Mouse (Mus musculus): ENCODE measurements at regions not wholly inside any gene's neighbourhood (a gene's known extent, or its start where the extent isn't known, plus 50 kb on each side); places are given as distances from the start of the nearest gene placed in this dataset.

- Histone ChIP-seq H3K36me3 (ENCODE audit: control insufficient read depth, insufficient read depth, low read length) (no peaks in the 10 kb centered on the region), H3K4me1 (ENCODE audit: control insufficient read depth, insufficient read depth, low read length) (no peaks in the 10 kb centered on the region), H3K4me2 (ENCODE audit: low read length) (no peak overlapping the region), H3K9ac (ENCODE audit: low read depth, low read length) (no peak overlapping the region), H3K27ac (ENCODE audit: low read length) (no peak overlapping the region), H3K4me3 (ENCODE audit: low read depth, low read length) (no peak overlapping the region), H3K9me3 (replicated peaks; ENCODE audit: control insufficient read depth, low read length, poor library complexity, severe bottlenecking) (no peaks in the 10 kb centered on the region), H3K27me3 (ENCODE audit: control insufficient read depth, insufficient read depth, low read depth, low read length) (no peaks in the 10 kb centered on the region)
- ATAC-seq: no peak
- WGBS: 79% methylated on average over 5 of the region's 5 CpGs
Measured at GRCm38 (mm10) chr14:61968957-61969535, 323.3 kb upstream of the Rnaseh2b start.

GRCm38 (mm10) chr14:61970591-61970990 is 321.8 kb upstream of the Rnaseh2b start:
- no peaks in the 10 kb centered on the region for H3K27me3 ChIP-seq (ENCODE audit: control insufficient read depth, insufficient read depth, low read depth, low read length)
- H3K4me1 ChIP-seq (ENCODE audit: control insufficient read depth, insufficient read depth, low read length): no peaks in the 10 kb centered on the region
- no peak overlapping the region for H3K9ac ChIP-seq (ENCODE audit: low read depth, low read length)
- no peaks in the 10 kb centered on the region for H3K36me3 ChIP-seq (ENCODE audit: control insufficient read depth, insufficient read depth, low read length)
- no peak for ATAC-seq
- WGBS: 88% methylated on average over 3 of the region's 3 CpGs
- no peak overlapping the region for H3K4me3 ChIP-seq (ENCODE audit: low read depth, low read length)
- H3K4me2 ChIP-seq (ENCODE audit: low read length): no peak overlapping the region
- no peaks in the 10 kb centered on the region for H3K9me3 ChIP-seq (replicated peaks; ENCODE audit: control insufficient read depth, low read length, poor library complexity, severe bottlenecking)
- H3K27ac ChIP-seq (ENCODE audit: low read length): no peak overlapping the region

- Histone ChIP-seq H3K4me2 (ENCODE audit: low read length) (no peak overlapping the region), H3K27ac (ENCODE audit: low read length) (no peak overlapping the region), H3K4me3 (ENCODE audit: low read depth, low read length) (no peak overlapping the region), H3K27me3 (ENCODE audit: control insufficient read depth, insufficient read depth, low read depth, low read length) (no peaks in the 10 kb centered on the region), H3K9me3 (replicated peaks; ENCODE audit: control insufficient read depth, low read length, poor library complexity, severe bottlenecking) (no peaks in the 10 kb centered on the region), H3K9ac (ENCODE audit: low read depth, low read length) (no peak overlapping the region), H3K4me1 (ENCODE audit: control insufficient read depth, insufficient read depth, low read length) (no peaks in the 10 kb centered on the region), H3K36me3 (ENCODE audit: control insufficient read depth, insufficient read depth, low read length) (no peaks in the 10 kb centered on the region)
- ATAC-seq: no peak
- 83% methylated on average over 14 of the region's 14 CpGs for WGBS
Measured at GRCm38 (mm10) chr14:61971100-61972088, 321.0 kb upstream of the Rnaseh2b start.

GRCm38 (mm10) chr14:61975301-61975732 is 317.1 kb upstream of the Rnaseh2b start:
- Histone ChIP-seq H3K4me1 (ENCODE audit: control insufficient read depth, insufficient read depth, low read length) (no peaks in the 10 kb centered on the region), H3K4me3 (ENCODE audit: low read depth, low read length) (no peak overlapping the region), H3K9me3 (replicated peaks; ENCODE audit: control insufficient read depth, low read length, poor library complexity, severe bottlenecking) (no peaks in the 10 kb centered on the region), H3K4me2 (ENCODE audit: low read length) (no peak overlapping the region), H3K9ac (ENCODE audit: low read depth, low read length) (no peak overlapping the region), H3K36me3 (ENCODE audit: control insufficient read depth, insufficient read depth, low read length) (no peaks in the 10 kb centered on the region), H3K27ac (ENCODE audit: low read length) (no peak overlapping the region), H3K27me3 (ENCODE audit: control insufficient read depth, insufficient read depth, low read depth, low read length) (no peaks in the 10 kb centered on the region)
- 40% methylated on average over 6 of the region's 6 CpGs for WGBS
- no peak for ATAC-seq

- no peaks in the 10 kb centered on the region for H3K36me3 ChIP-seq (ENCODE audit: control insufficient read depth, insufficient read depth, low read length)
- ATAC-seq: no peak
- no peak overlapping the region for H3K4me2 ChIP-seq (ENCODE audit: low read length)
- no peaks in the 10 kb centered on the region for H3K9me3 ChIP-seq (replicated peaks; ENCODE audit: control insufficient read depth, low read length, poor library complexity, severe bottlenecking)
- H3K4me3 ChIP-seq (ENCODE audit: low read depth, low read length): no peak overlapping the region
- no peak overlapping the region for H3K9ac ChIP-seq (ENCODE audit: low read depth, low read length)
- no peaks in the 10 kb centered on the region for H3K27me3 ChIP-seq (ENCODE audit: control insufficient read depth, insufficient read depth, low read depth, low read length)
- H3K27ac ChIP-seq (ENCODE audit: low read length): no peak overlapping the region
- no peaks in the 10 kb centered on the region for H3K4me1 ChIP-seq (ENCODE audit: control insufficient read depth, insufficient read depth, low read length)
- 45% methylated on average over 3 of the region's 3 CpGs for WGBS
Measured at GRCm38 (mm10) chr14:61980581-61980980, 311.8 kb upstream of the Rnaseh2b start.

GRCm38 (mm10) chr14:61985575-61985974 is 306.8 kb upstream of the Rnaseh2b start:
- Histone ChIP-seq H3K4me1 (ENCODE audit: control insufficient read depth, insufficient read depth, low read length) (no peaks in the 10 kb centered on the region), H3K4me3 (ENCODE audit: low read depth, low read length) (no peak overlapping the region), H3K27ac (ENCODE audit: low read length) (no peak overlapping the region), H3K9ac (ENCODE audit: low read depth, low read length) (no peak overlapping the region), H3K27me3 (ENCODE audit: control insufficient read depth, insufficient read depth, low read depth, low read length) (no peaks in the 10 kb centered on the region), H3K9me3 (replicated peaks; ENCODE audit: control insufficient read depth, low read length, poor library complexity, severe bottlenecking) (no peaks in the 10 kb centered on the region), H3K4me2 (ENCODE audit: low read length) (no peak overlapping the region), H3K36me3 (ENCODE audit: control insufficient read depth, insufficient read depth, low read length) (no peaks in the 10 kb centered on the region)
- no peak for ATAC-seq
- 88% methylated on average over 3 of the region's 3 CpGs for WGBS

- Histone ChIP-seq H3K36me3 (ENCODE audit: control insufficient read depth, insufficient read depth, low read length) (no peaks in the 10 kb centered on the region), H3K9ac (ENCODE audit: low read depth, low read length) (no peak overlapping the region), H3K4me1 (ENCODE audit: control insufficient read depth, insufficient read depth, low read length) (no peaks in the 10 kb centered on the region), H3K4me3 (ENCODE audit: low read depth, low read length) (no peak overlapping the region), H3K27ac (ENCODE audit: low read length) (no peak overlapping the region), H3K27me3 (ENCODE audit: control insufficient read depth, insufficient read depth, low read depth, low read length) (no peaks in the 10 kb centered on the region), H3K9me3 (replicated peaks; ENCODE audit: control insufficient read depth, low read length, poor library complexity, severe bottlenecking) (no peaks in the 10 kb centered on the region), H3K4me2 (ENCODE audit: low read length) (no peak overlapping the region)
- no peak for ATAC-seq
- 84% methylated on average over 13 of the region's 13 CpGs for WGBS
Measured at GRCm38 (mm10) chr14:61986203-61986602, 306.2 kb upstream of the Rnaseh2b start.

- Histone ChIP-seq H3K36me3 (ENCODE audit: control insufficient read depth, insufficient read depth, low read length) (no peaks in the 10 kb centered on the region), H3K4me1 (ENCODE audit: control insufficient read depth, insufficient read depth, low read length) (no peaks in the 10 kb centered on the region), H3K27ac (ENCODE audit: low read length) (no peak overlapping the region), H3K4me2 (ENCODE audit: low read length) (no peak overlapping the region), H3K4me3 (ENCODE audit: low read depth, low read length) (no peak overlapping the region), H3K9me3 (replicated peaks; ENCODE audit: control insufficient read depth, low read length, poor library complexity, severe bottlenecking) (no peaks in the 10 kb centered on the region), H3K9ac (ENCODE audit: low read depth, low read length) (no peak overlapping the region), H3K27me3 (ENCODE audit: control insufficient read depth, insufficient read depth, low read depth, low read length) (no peaks in the 10 kb centered on the region)
- no peak for ATAC-seq
- 90% methylated on average over 1 of the region's 1 CpGs for WGBS
Measured at GRCm38 (mm10) chr14:61995253-61995652, 297.1 kb upstream of the Rnaseh2b start.

- H3K9ac ChIP-seq (ENCODE audit: low read depth, low read length): no peak overlapping the region
- H3K27me3 ChIP-seq (ENCODE audit: control insufficient read depth, insufficient read depth, low read depth, low read length): no peaks in the 10 kb centered on the region
- H3K36me3 ChIP-seq (ENCODE audit: control insufficient read depth, insufficient read depth, low read length): no peaks in the 10 kb centered on the region
- ATAC-seq: no peak
- H3K4me2 ChIP-seq (ENCODE audit: low read length): no peak overlapping the region
- no peak overlapping the region for H3K27ac ChIP-seq (ENCODE audit: low read length)
- no peak overlapping the region for H3K4me3 ChIP-seq (ENCODE audit: low read depth, low read length)
- H3K9me3 ChIP-seq (replicated peaks; ENCODE audit: control insufficient read depth, low read length, poor library complexity, severe bottlenecking): no peaks in the 10 kb centered on the region
- H3K4me1 ChIP-seq (ENCODE audit: control insufficient read depth, insufficient read depth, low read length): no peaks in the 10 kb centered on the region; the same call in 1 of the 2 replicates
Measured at GRCm38 (mm10) chr14:61997736-61998135, 294.7 kb upstream of the Rnaseh2b start.
